Mouse (Mus musculus): ENCODE measurements around the gene Shc4. TPM values are rescaled to one million over a fixed set of nuclear protein-coding genes. Genes with fewer than 3 reads are reported as not detected.

The Shc4 gene
- total RNA-seq (2021): 1 to 10 TPM; 4.1 to 4.2 TPM
- long read RNA-seq, experiment 1, full-length matches to known transcripts: 3 of 3 reads
- long read RNA-seq, experiment 1, partial matches to known transcripts: 0 of 3 reads
- long read RNA-seq, experiment 1, other reads (novel, unspliced or antisense): 0 of 3 reads
- long read RNA-seq, experiment 2, full-length matches to known transcripts: 4 of 6 reads
- long read RNA-seq, experiment 2, partial matches to known transcripts: 0 of 6 reads
- long read RNA-seq, experiment 2, other reads (novel, unspliced or antisense): 2 of 6 reads

GRCm38 (mm10) chr2:125724086-125724430 is at the start of gene Shc4:
Gene Shc4 (minus strand): TSS chr2:125724148.
- DNase-seq (ENCODE audit: low spot score in 2 of 2): no peak
- 0 out of 2 replicates have a peak within 1 kb of the TSS, but pooled peaks have one; percentile 43 for H3K27ac ChIP-seq
- no peak for TF ChIP-seq CTCF (conservative IDR thresholded peaks at IDR 0.05)
- peak within 1 kb of the TSS; percentile 60 for H3K4me3 ChIP-seq

- no peak for DNase-seq (ENCODE audit: low spot score in 2 of 2)
- no peak overlapping the region for H3K4me3 ChIP-seq
- H3K27ac ChIP-seq: no peak overlapping the region
- peak; percentile 75 for TF ChIP-seq CTCF (conservative IDR thresholded peaks at IDR 0.05)
These were observed 41.1 kb upstream of the Shc4 start for GRCm38 (mm10) chr2:125765029-125765428.

GRCm38 (mm10) chr2:125764531-125764930 is 40.6 kb upstream of the Shc4 start:
- Histone ChIP-seq H3K27ac (no peak overlapping the region), H3K4me3 (no peak overlapping the region)
- no peak for DNase-seq (ENCODE audit: low spot score in 2 of 2)
- no peak for TF ChIP-seq CTCF (conservative IDR thresholded peaks at IDR 0.05)

- no peak for TF ChIP-seq CTCF (conservative IDR thresholded peaks at IDR 0.05)
- peak in 1 of 2 experiments; percentile 54 for DNase-seq (ENCODE audit: low spot score in 2 of 2)
- Histone ChIP-seq H3K4me3 (no peak overlapping the region), H3K27ac (peak overlapping the region; percentile 46; the same call in 1 of the 2 replicates)
These were observed 25.4 kb upstream of the Shc4 start for GRCm38 (mm10) chr2:125749330-125749729.

GRCm38 (mm10) chr2:125739338-125739737 is 15.4 kb upstream of the Shc4 start:
- Histone ChIP-seq H3K27ac (no peak overlapping the region), H3K4me3 (no peak overlapping the region)
- DNase-seq (ENCODE audit: low spot score in 2 of 2): no peak
- no peak for TF ChIP-seq CTCF (conservative IDR thresholded peaks at IDR 0.05)

GRCm38 (mm10) chr2:125738718-125739117 is 14.8 kb upstream of the Shc4 start:
- DNase-seq (ENCODE audit: low spot score in 2 of 2): no peak
- TF ChIP-seq CTCF (conservative IDR thresholded peaks at IDR 0.05): peak; percentile 43
- Histone ChIP-seq H3K27ac (no peak overlapping the region), H3K4me3 (no peak overlapping the region)

GRCm38 (mm10) chr2:125736025-125736343 is 12.0 kb upstream of the Shc4 start:
- DNase-seq (ENCODE audit: low spot score in 2 of 2): no peak
- no peak for TF ChIP-seq CTCF (conservative IDR thresholded peaks at IDR 0.05)
- Histone ChIP-seq H3K27ac (no peak overlapping the region), H3K4me3 (no peak overlapping the region)

- TF ChIP-seq CTCF (conservative IDR thresholded peaks at IDR 0.05): no peak
- H3K4me3 ChIP-seq: no peak overlapping the region
- H3K27ac ChIP-seq: no peak overlapping the region
- DNase-seq (ENCODE audit: low spot score in 2 of 2): no peak
These were observed 11.5 kb upstream of the Shc4 start for GRCm38 (mm10) chr2:125735333-125736024.

GRCm38 (mm10) chr2:125734741-125735140 is 10.8 kb upstream of the Shc4 start:
- no peak for TF ChIP-seq CTCF (conservative IDR thresholded peaks at IDR 0.05)
- DNase-seq (ENCODE audit: low spot score in 2 of 2): no peak
- Histone ChIP-seq H3K4me3 (no peak overlapping the region), H3K27ac (no peak overlapping the region)

GRCm38 (mm10) chr2:125731763-125732560 is 8.0 kb upstream of the Shc4 start:
- peak; percentile 100 for TF ChIP-seq CTCF (conservative IDR thresholded peaks at IDR 0.05)
- Histone ChIP-seq H3K27ac (peak overlapping the region; percentile 89), H3K4me3 (peak overlapping the region; percentile 52)
- DNase-seq (ENCODE audit: low spot score in 2 of 2): peak; percentile 87 to 94

- DNase-seq (ENCODE audit: low spot score in 2 of 2): no peak
- H3K27ac ChIP-seq: no peak overlapping the region
- no peak for TF ChIP-seq CTCF (conservative IDR thresholded peaks at IDR 0.05)
- H3K4me3 ChIP-seq: peak overlapping the region; percentile 60; the same call in 1 of the 2 replicates
These were observed 682 bp upstream of the Shc4 start for GRCm38 (mm10) chr2:125724546-125725114.

GRCm38 (mm10) chr2:125723408-125724085 is 401 bp downstream of the Shc4 start:
- Histone ChIP-seq H3K4me3 (peak overlapping the region; percentile 60), H3K27ac (0 out of 2 replicates have a peak overlapping the region, but pooled peaks have one; percentile 43)
- peak; percentile 55 for TF ChIP-seq CTCF (conservative IDR thresholded peaks at IDR 0.05)
- no peak for DNase-seq (ENCODE audit: low spot score in 2 of 2)

Measured in layer of hippocampus, adult 2 months (tissue).